Mouse (Mus musculus) hindbrain, embryonic 12.5 days (tissue): Measurements from ENCODE around the gene Rad51b. TPM values are rescaled to one million over a fixed set of nuclear protein-coding genes. Genes with fewer than 3 reads are reported as not detected.

ENCODE experiments used
- ATAC-seq: fragments of 200-750 bp; cut with Nextera tagmentation; 2 replicates; pipeline ENCODE4 v1.8.0; 2017; ENCODE audit warnings: moderate TSS enrichment; ENCODE audit not compliant: low FRiP score
- H3K27ac ChIP-seq: fragments of 300-500 bp; sonication (generic); 2 replicates; pipeline ENCODE4 v1.5.1; 2016; ENCODE audit warnings: mild to moderate bottlenecking
- H3K27me3 ChIP-seq: fragments of 300-500 bp; sonication (generic); 2 replicates; pipeline ENCODE4 v1.6.1; 2016; ENCODE audit warnings: mild to moderate bottlenecking
- H3K36me3 ChIP-seq: fragments of 300-500 bp; sonication (generic); 2 replicates; pipeline ENCODE4 v1.6.1; 2016; ENCODE audit warnings: mild to moderate bottlenecking
- H3K4me1 ChIP-seq: fragments of 300-500 bp; sonication (generic); 2 replicates; pipeline ENCODE4 v1.6.1; 2016
- H3K4me2 ChIP-seq: fragments of 300-500 bp; sonication (generic); replicated peaks from 2 replicates; pipeline ENCODE4 v1.6.1; 2016; ENCODE audit warnings: mild to moderate bottlenecking
- H3K4me3 ChIP-seq: fragments of 300-500 bp; sonication (generic); 2 replicates; pipeline ENCODE4 v1.5.1; 2016; ENCODE audit warnings: mild to moderate bottlenecking
- H3K9ac ChIP-seq: fragments of 300-500 bp; sonication (generic); 2 replicates; pipeline ENCODE4 v1.6.1; 2016; ENCODE audit warnings: mild to moderate bottlenecking, moderate library complexity
- H3K9me3 ChIP-seq: fragments of 300-500 bp; sonication (generic); replicated peaks from 2 replicates; pipeline ENCODE4 v1.6.1; 2016; ENCODE audit warnings: mild to moderate bottlenecking
- WGBS: fragments of 180-500 bp; shearing (Covaris S2); methylation state at CpG from one replicate; pipeline ENCODE4 v1.1.7; 2016; 5-methylcytosine and 5-hydroxymethylcytosine counted together
- polyA plus RNA-seq: library from polyadenylated mRNA; unstranded; fragments of >200 nt; fragmentation: Nextera tagmentation; extraction: Ambion mirVana; gene quantifications from 2 replicates; pipeline ENCODE4 v1.2.1, GENCODE M21; 2016

The Rad51b gene
- polyA plus RNA-seq, 1 experiment from 2014 or later, result 5.2 TPM

GRCm38 (mm10) chr12:79762087-79762486 lies 465.0 kb downstream of the Rad51b start:
- 86% methylated on average over 2 of the region's 2 CpGs for WGBS
- no peak overlapping the region for H3K27ac ChIP-seq

GRCm38 (mm10) chr12:79762570-79763275 lies 465.6 kb downstream of the Rad51b start:
- WGBS, result 78% methylated on average over 7 of the region's 7 CpGs
- Histone ChIP-seq H3K27me3 (no peaks in the 10 kb centered on the region), H3K9me3 (no peaks in the 10 kb centered on the region), H3K4me2 (no peak overlapping the region), H3K4me1 (0 out of 2 replicates have a peak, but pooled peaks cover 3% of the 10 kb centered on the region), H3K4me3 (no peak overlapping the region), H3K9ac (no peak overlapping the region), H3K27ac (no peak overlapping the region), H3K36me3 (no peaks in the 10 kb centered on the region)
- ATAC-seq, result no peak

More at GRCm38 (mm10) chr12:79762087-79762486, 465.0 kb downstream of the Rad51b start:
- no peak for ATAC-seq
- Histone ChIP-seq H3K9me3 (no peaks in the 10 kb centered on the region), H3K9ac (no peak overlapping the region), H3K4me3 (no peak overlapping the region), H3K27me3 (no peaks in the 10 kb centered on the region), H3K4me2 (no peak overlapping the region), H3K4me1 (0 out of 2 replicates have a peak, but pooled peaks cover 3% of the 10 kb centered on the region), H3K36me3 (no peaks in the 10 kb centered on the region)

DNA sequence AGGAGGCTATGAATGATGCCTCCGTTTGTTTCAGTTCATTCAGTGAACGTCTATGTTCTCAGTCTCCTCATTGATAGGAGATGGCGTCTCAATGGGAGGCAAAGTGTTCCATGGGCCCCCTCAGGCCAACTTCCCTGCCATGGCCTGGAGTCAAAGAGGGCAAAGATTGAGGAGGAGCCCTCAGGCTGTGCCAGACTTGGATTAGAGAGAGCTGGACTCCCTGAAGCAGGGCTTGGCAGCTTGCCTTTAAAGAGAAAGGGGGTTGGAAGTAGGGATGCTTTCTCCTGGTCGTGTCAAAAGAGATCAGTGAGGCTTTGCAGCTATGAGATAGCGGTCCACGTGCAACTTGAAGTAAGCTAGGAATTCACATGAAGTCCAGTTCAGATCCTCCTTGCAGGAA lies 469.0 kb downstream of the Rad51b start:
- H3K4me2 ChIP-seq, result no peak overlapping the region
- H3K27ac ChIP-seq, result no peak overlapping the region
- H3K27me3 ChIP-seq, result no peaks in the 10 kb centered on the region
- no peaks in the 10 kb centered on the region for H3K4me1 ChIP-seq
- no peak overlapping the region for H3K4me3 ChIP-seq
- no peaks in the 10 kb centered on the region for H3K9me3 ChIP-seq
- H3K9ac ChIP-seq, result no peak overlapping the region
- H3K36me3 ChIP-seq, result no peaks in the 10 kb centered on the region
- 80% methylated on average over 6 of the region's 6 CpGs for WGBS
- no peak for ATAC-seq

DNA sequence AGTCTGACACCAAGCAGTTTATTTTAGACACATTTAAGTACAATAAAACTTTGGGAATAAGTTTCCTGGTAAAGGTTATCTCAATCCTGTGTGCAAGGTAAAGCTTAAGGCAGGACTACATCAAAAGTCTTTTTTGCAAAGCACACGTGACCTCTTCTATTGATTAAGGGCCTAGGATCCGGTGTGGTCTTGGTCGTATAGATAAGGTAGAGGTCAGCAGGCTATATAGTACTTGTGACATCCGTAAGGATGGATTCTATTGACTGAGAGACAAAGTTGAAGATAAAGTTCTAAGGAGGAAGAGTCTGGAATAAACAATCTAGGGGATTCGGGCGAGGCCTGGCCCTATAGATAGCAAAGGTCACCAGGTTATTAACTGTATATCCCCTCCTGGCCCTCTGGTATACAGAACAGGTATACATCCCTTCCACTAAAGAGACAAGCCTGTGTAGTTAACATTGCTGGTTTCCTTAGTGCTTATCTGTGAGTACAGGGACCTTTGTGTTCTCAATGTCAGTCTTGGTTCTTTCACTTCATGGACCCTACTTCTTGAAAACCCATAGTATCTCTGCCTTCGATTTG lies 471.8 kb downstream of the Rad51b start:
- no peak overlapping the region for H3K4me3 ChIP-seq
- no peaks in the 10 kb centered on the region for H3K4me1 ChIP-seq
- no peaks in the 10 kb centered on the region for H3K9me3 ChIP-seq
- no peak overlapping the region for H3K4me2 ChIP-seq
- H3K27me3 ChIP-seq, result no peaks in the 10 kb centered on the region
- H3K36me3 ChIP-seq, result no peaks in the 10 kb centered on the region
- ATAC-seq, result no peak
- H3K9ac ChIP-seq, result no peak overlapping the region
- no peak overlapping the region for H3K27ac ChIP-seq
- WGBS, result 91% methylated on average over 7 of the region's 7 CpGs

DNA sequence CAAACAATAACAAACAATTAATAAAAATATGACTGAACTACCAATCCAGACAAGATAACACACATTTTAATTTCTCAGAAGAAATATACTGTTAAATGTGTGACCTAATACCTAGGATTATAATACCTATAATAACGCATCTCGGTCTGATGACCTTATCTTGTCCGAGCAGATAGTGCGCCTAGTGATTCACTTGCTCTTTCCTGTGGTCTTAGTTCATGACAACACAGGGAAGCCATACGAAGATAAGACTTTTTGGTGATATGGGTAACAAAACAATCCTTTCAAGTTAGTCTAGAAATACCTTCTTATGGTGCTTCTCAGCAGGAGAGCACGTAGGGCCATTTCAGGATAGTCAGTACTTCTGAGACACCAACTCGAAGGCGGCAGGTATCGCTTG lies 472.7 kb downstream of the Rad51b start:
- Histone ChIP-seq H3K4me2 (no peak overlapping the region), H3K27ac (no peak overlapping the region), H3K9me3 (no peaks in the 10 kb centered on the region), H3K4me3 (no peak overlapping the region), H3K36me3 (no peaks in the 10 kb centered on the region), H3K9ac (no peak overlapping the region), H3K4me1 (no peaks in the 10 kb centered on the region), H3K27me3 (no peaks in the 10 kb centered on the region)
- WGBS, result 94% methylated on average over 9 of the region's 9 CpGs
- no peak for ATAC-seq

DNA sequence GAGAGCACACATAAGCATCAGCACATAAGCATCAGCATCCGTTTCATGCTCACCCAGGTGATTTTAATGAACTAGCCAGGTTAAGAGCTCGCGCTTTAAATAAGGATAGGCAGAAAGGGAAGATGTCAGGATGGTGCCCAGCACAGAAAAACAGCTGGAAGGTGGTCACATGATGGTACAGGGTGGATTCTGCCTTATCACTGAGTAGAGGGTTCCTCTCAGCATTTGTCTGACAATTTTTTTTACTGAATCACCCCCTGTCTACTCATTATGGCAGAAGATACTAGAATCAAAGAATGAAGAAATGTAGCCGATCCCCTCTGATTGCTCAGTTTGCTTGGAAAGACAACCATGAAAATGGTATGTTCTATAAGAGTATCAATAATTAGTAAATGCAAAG lies 474.1 kb downstream of the Rad51b start:
- no peak for ATAC-seq
- H3K27ac ChIP-seq, result no peak overlapping the region
- H3K36me3 ChIP-seq, result no peaks in the 10 kb centered on the region
- no peak overlapping the region for H3K4me3 ChIP-seq
- no peaks in the 10 kb centered on the region for H3K9me3 ChIP-seq
- H3K4me1 ChIP-seq, result no peaks in the 10 kb centered on the region
- H3K9ac ChIP-seq, result no peak overlapping the region
- H3K27me3 ChIP-seq, result no peaks in the 10 kb centered on the region
- WGBS, result 95% methylated on average over 4 of the region's 4 CpGs
- no peak overlapping the region for H3K4me2 ChIP-seq

GRCm38 (mm10) chr12:79771741-79772140 lies 474.7 kb downstream of the Rad51b start:
- Histone ChIP-seq H3K4me3 (no peak overlapping the region), H3K36me3 (no peaks in the 10 kb centered on the region), H3K4me2 (no peak overlapping the region), H3K9ac (no peak overlapping the region), H3K27ac (no peak overlapping the region), H3K9me3 (no peaks in the 10 kb centered on the region), H3K4me1 (no peaks in the 10 kb centered on the region), H3K27me3 (no peaks in the 10 kb centered on the region)
- ATAC-seq, result no peak
- 85% methylated on average over 3 of the region's 3 CpGs for WGBS

GRCm38 (mm10) chr12:79773246-79773645 lies 476.2 kb downstream of the Rad51b start:
- no peak for ATAC-seq
- 92% methylated on average over 4 of the region's 4 CpGs for WGBS
- Histone ChIP-seq H3K9me3 (no peaks in the 10 kb centered on the region), H3K36me3 (no peaks in the 10 kb centered on the region), H3K4me1 (no peaks in the 10 kb centered on the region), H3K4me3 (no peak overlapping the region), H3K4me2 (no peak overlapping the region), H3K9ac (no peak overlapping the region), H3K27ac (no peak overlapping the region), H3K27me3 (no peaks in the 10 kb centered on the region)

- Histone ChIP-seq H3K4me2 (no peak overlapping the region), H3K36me3 (no peaks in the 10 kb centered on the region), H3K27ac (no peak overlapping the region), H3K27me3 (no peaks in the 10 kb centered on the region), H3K9ac (no peak overlapping the region), H3K4me1 (no peaks in the 10 kb centered on the region), H3K9me3 (no peaks in the 10 kb centered on the region), H3K4me3 (no peak overlapping the region)
- 74% methylated on average over 4 of the region's 4 CpGs for WGBS
- no peak for ATAC-seq
Measured at GRCm38 (mm10) chr12:79774571-79774970, 477.5 kb downstream of the Rad51b start.

GRCm38 (mm10) chr12:79776828-79777227 lies 479.7 kb downstream of the Rad51b start:
- H3K4me2 ChIP-seq, result no peak overlapping the region
- H3K36me3 ChIP-seq, result no peaks in the 10 kb centered on the region
- no peaks in the 10 kb centered on the region for H3K27me3 ChIP-seq
- no peak overlapping the region for H3K4me3 ChIP-seq
- no peak overlapping the region for H3K27ac ChIP-seq
- WGBS, result 82% methylated on average over 5 of the region's 5 CpGs
- H3K4me1 ChIP-seq, result peaks cover 3% of the 10 kb centered on the region; the same call in 1 of the 2 replicates
- no peak for ATAC-seq
- H3K9me3 ChIP-seq, result no peaks in the 10 kb centered on the region
- no peak overlapping the region for H3K9ac ChIP-seq

GRCm38 (mm10) chr12:79780745-79781144 lies 483.7 kb downstream of the Rad51b start:
- H3K9ac ChIP-seq, result no peak overlapping the region
- no peaks in the 10 kb centered on the region for H3K36me3 ChIP-seq
- 68% methylated on average over 2 of the region's 2 CpGs for WGBS
- H3K27me3 ChIP-seq, result no peaks in the 10 kb centered on the region
- H3K27ac ChIP-seq, result no peak overlapping the region
- ATAC-seq, result no peak
- peaks cover 3% of the 10 kb centered on the region; the same call in 1 of the 2 replicates for H3K4me1 ChIP-seq
- no peak overlapping the region for H3K4me3 ChIP-seq
- no peak overlapping the region for H3K4me2 ChIP-seq
- H3K9me3 ChIP-seq, result peaks cover 4% of the 10 kb centered on the region; the same call in 1 of the 2 replicates

DNA sequence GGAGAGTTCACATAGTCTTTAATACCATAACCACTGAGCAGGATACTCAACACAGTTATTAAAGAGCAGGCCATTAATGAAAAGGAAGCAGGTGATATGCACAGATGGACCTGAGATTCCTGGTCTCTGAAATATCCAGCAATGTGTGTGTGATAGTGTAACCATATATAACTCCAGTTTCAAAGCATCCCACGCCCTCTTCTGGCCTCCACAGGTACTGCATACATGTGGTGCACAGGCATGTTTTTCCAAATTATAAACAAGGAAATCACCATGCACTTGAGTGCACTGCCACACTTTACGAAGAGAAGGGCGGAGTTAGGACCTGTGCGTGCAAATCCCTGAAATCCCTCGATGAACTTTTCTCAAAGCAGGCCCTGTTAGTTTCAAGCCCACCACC lies 484.7 kb downstream of the Rad51b start:
- 85% methylated on average over 5 of the region's 5 CpGs for WGBS
- H3K4me3 ChIP-seq, result no peak overlapping the region
- no peak overlapping the region for H3K27ac ChIP-seq
- peaks cover 4% of the 10 kb centered on the region; the same call in 1 of the 2 replicates for H3K9me3 ChIP-seq
- no peak overlapping the region for H3K4me2 ChIP-seq
- ATAC-seq, result no peak
- H3K27me3 ChIP-seq, result no peaks in the 10 kb centered on the region
- H3K4me1 ChIP-seq, result peaks cover 3% of the 10 kb centered on the region; the same call in 1 of the 2 replicates
- H3K9ac ChIP-seq, result no peak overlapping the region
- no peaks in the 10 kb centered on the region for H3K36me3 ChIP-seq
